In genomic region chr5:69522064-69522463, GRCm38 (mm10) we compare ENCODE assay signal across 20 mouse cellular contexts. TPM values are rescaled to one million over a fixed set of nuclear protein-coding genes. Genes with fewer than 3 reads are reported as not detected.
DNase-seq lines count a peak whose midpoint lies in the region; ATAC-seq and TF ChIP-seq lines count a peak whose summit lies in the region.
"Had no signal": no experiment of that assay in that cellular context is flagged by ENCODE, and none has a peak within 500 bp of the region (broad histone marks: within the 10 kb centered on the region; RNA-seq: fewer than 3 reads in every experiment).

No protein-coding gene starts in this region.

- H3K9me3 ChIP-seq in heart, postnatal 0 days (replicated peaks; ENCODE audit: control insufficient read depth, low read length) = no peaks in the 10 kb centered on the region
- no peaks in the 10 kb centered on the region for H3K9me3 ChIP-seq in MEL (replicated peaks; ENCODE audit: insufficient read depth, low read length)
- H3K9me3 ChIP-seq in forebrain, embryonic 13.5 days (replicated peaks) = no peaks in the 10 kb centered on the region
- H3K9me3 ChIP-seq: heart, embryonic 10.5 days; liver, embryonic 15.5 days; neural tube, embryonic 13.5 days had no signal

- no peaks in the 10 kb centered on the region for H3K79me2 ChIP-seq in MEL (ENCODE audit: control insufficient read depth, insufficient read depth, low read length, poor library complexity)

- TF ChIP-seq RAD21 in MEL (IDR thresholded peaks at IDR 0.05; ENCODE audit: low read depth, low read length) = no peak

- H3K9ac ChIP-seq in heart, postnatal 0 days (replicated peaks; ENCODE audit: low read depth, low read length) = no peak overlapping the region
- no peak overlapping the region; the same call in 1 of the 2 replicates for H3K9ac ChIP-seq in MEL (ENCODE audit: control insufficient read depth, low read depth, low read length, poor library complexity, severe bottlenecking)
- no peak overlapping the region for H3K9ac ChIP-seq in forebrain, embryonic 13.5 days
- H3K9ac ChIP-seq: liver, embryonic 15.5 days; neural tube, embryonic 13.5 days had no signal

- TF ChIP-seq EP300 in heart, postnatal 0 days (IDR thresholded peaks at IDR 0.05; ENCODE audit: low read depth) = no peak
- TF ChIP-seq EP300 in MEL (IDR thresholded peaks at IDR 0.05; ENCODE audit: low read depth in 1 of 2, low read length in 2 of 2) = no peak

- peaks cover 14% of the 10 kb centered on the region for H3K36me3 ChIP-seq in heart, postnatal 0 days (replicated peaks; ENCODE audit: control insufficient read depth, insufficient read depth, low read length)
- no peaks in the 10 kb centered on the region; a peak in 1 of 4 replicates for H3K36me3 ChIP-seq in MEL (ENCODE audit: control insufficient read depth in 1 of 2, insufficient read depth in 2 of 2, low read length in 2 of 2)
- no peaks in the 10 kb centered on the region for H3K36me3 ChIP-seq in forebrain, embryonic 13.5 days (ENCODE audit: poor library complexity, severe bottlenecking)
- H3K36me3 ChIP-seq: heart, embryonic 10.5 days; liver, embryonic 15.5 days; neural tube, embryonic 13.5 days had no signal

- 56% methylated on average over 5 of the region's 5 CpGs for WGBS in heart, postnatal 0 days
- WGBS in forebrain, embryonic 13.5 days = 77% methylated on average over 5 of the region's 5 CpGs

- intact Hi-C loops in heart, postnatal 25 days (cut with DNase I) = loop anchor here (5.0 kb wide), 1 partner anchor 1270 kb away; no protein-coding TSS in a partner anchor

- no peaks in the 10 kb centered on the region for H3K4me1 ChIP-seq in heart, postnatal 0 days (ENCODE audit: control insufficient read depth, insufficient read depth)
- H3K4me1 ChIP-seq in MEL (ENCODE audit: control insufficient read depth in 1 of 2, insufficient read depth in 2 of 2, low read length in 2 of 2) = no peaks in the 10 kb centered on the region
- H3K4me1 ChIP-seq in forebrain, embryonic 13.5 days = no peaks in the 10 kb centered on the region
- H3K4me1 ChIP-seq: heart, embryonic 10.5 days; liver, embryonic 15.5 days; neural tube, embryonic 13.5 days had no signal

- no peaks in the 10 kb centered on the region for H3K27me3 ChIP-seq in heart, postnatal 0 days (ENCODE audit: control insufficient read depth, insufficient read depth, low read length)
- no peaks in the 10 kb centered on the region; a peak in 2 of 4 replicates for H3K27me3 ChIP-seq in MEL (ENCODE audit: control insufficient read depth in 1 of 2, insufficient read depth in 2 of 2, low read length in 2 of 2)
- no peaks in the 10 kb centered on the region for H3K27me3 ChIP-seq in forebrain, embryonic 13.5 days
- H3K27me3 ChIP-seq: liver, embryonic 15.5 days; neural tube, embryonic 13.5 days had no signal

- H3K4me2 ChIP-seq in heart, postnatal 0 days (ENCODE audit: low read depth, low read length) = peak overlapping the region; percentile 30
- no peak overlapping the region for H3K4me2 ChIP-seq in forebrain, embryonic 13.5 days
- H3K4me2 ChIP-seq: liver, embryonic 15.5 days; neural tube, embryonic 13.5 days had no signal

- no peak overlapping the region for H3K4me3 ChIP-seq in heart, postnatal 0 days (ENCODE audit: low read depth, low read length)
- peak overlapping the region; percentile 24 to 48 for H3K4me3 ChIP-seq in MEL (ENCODE audit: control insufficient read depth in 1 of 2, insufficient read depth in 1 of 2, low read depth in 2 of 2, low read length in 2 of 2)
- H3K4me3 ChIP-seq in forebrain, embryonic 13.5 days = no peak overlapping the region
- H3K4me3 ChIP-seq: heart, embryonic 10.5 days; liver, embryonic 15.5 days; neural tube, embryonic 13.5 days had no signal

- ATAC-seq in heart, postnatal 0 days (ENCODE audit: insufficient read depth, low read depth) = no peak
- peak; percentile 33; the same call in 1 of the 2 replicates for ATAC-seq in megakaryocyte, adult 5-6 weeks (ENCODE audit: poor library complexity, severe bottlenecking)
- ATAC-seq in forebrain, embryonic 13.5 days = no peak
- no peak for ATAC-seq in erythroid progenitor cell, adult 5-6 weeks (replicated peaks; ENCODE audit: low FRiP score, poor library complexity, severe bottlenecking)
- ATAC-seq: forebrain, embryonic 16.5 days; intestine, embryonic 16.5 days; midbrain, embryonic 16.5 days had no signal

- TF ChIP-seq POLR2A in MEL (IDR thresholded peaks at IDR 0.05; ENCODE audit: control insufficient read depth in 1 of 2, insufficient read depth in 1 of 2, low read depth in 1 of 2, low read length in 2 of 2, poor library complexity in 1 of 2) = no peak

- DNase-seq in heart, postnatal 0 days (ENCODE audit: low spot score) = no peak
- DNase-seq in heart, postnatal 25 days (ENCODE audit: low spot score) = no peak
- DNase-seq in 416B (ENCODE audit: low read depth) = peak; percentile 36
- peak; percentile 21 for DNase-seq in MEL (ENCODE audit: low read depth, low spot score)
- DNase-seq in retina, postnatal 1 day = no peak
- DNase-seq: adrenal gland, postnatal 36 days; gastrocnemius, postnatal 10 days; kidney, postnatal 14 days; left cerebral cortex, postnatal 4 days; lung, postnatal 4 days had no signal

- H3K27ac ChIP-seq in heart, postnatal 0 days (ENCODE audit: low read depth) = no peak overlapping the region
- no peak overlapping the region for H3K27ac ChIP-seq in MEL (ENCODE audit: control insufficient read depth, low read depth, low read length)
- no peak overlapping the region for H3K27ac ChIP-seq in forebrain, embryonic 13.5 days
- H3K27ac ChIP-seq: heart, embryonic 10.5 days; liver, embryonic 15.5 days; neural tube, embryonic 13.5 days had no signal

- TF ChIP-seq CTCF in heart, postnatal 0 days (IDR thresholded peaks at IDR 0.05; ENCODE audit: low read depth) = no peak
- no peak for TF ChIP-seq CTCF in MEL (IDR thresholded peaks at IDR 0.05 in 2 of 3, conservative IDR thresholded peaks at IDR 0.05 in 1 of 3; ENCODE audit: control insufficient read depth in 1 of 3, insufficient read depth in 1 of 3, low read depth in 2 of 3, low read length in 3 of 3, poor library complexity in 1 of 3, severe bottlenecking in 1 of 3)

TF ChIP-seq in MEL, 35 proteins besides CTCF, POLR2A, EP300 and RAD21:
- TF ChIP-seq SIN3A (IDR thresholded peaks at IDR 0.05; ENCODE audit: low read length) (no peak), ELF1 (IDR thresholded peaks at IDR 0.05; ENCODE audit: low read depth, low read length) (no peak), MAX (IDR thresholded peaks at IDR 0.05; ENCODE audit: low read length) (no peak), CHD1 (IDR thresholded peaks at IDR 0.05; ENCODE audit: low read depth, low read length) (no peak), MYB (IDR thresholded peaks at IDR 0.05; ENCODE audit: low read depth, low read length) (no peak), UBTF (IDR thresholded peaks at IDR 0.05; ENCODE audit: borderline replicate concordance, insufficient read depth, low read depth, low read length) (no peak), ZNF384 (IDR thresholded peaks at IDR 0.05; ENCODE audit: low read depth, low read length) (no peak), USF2 (IDR thresholded peaks at IDR 0.05; ENCODE audit: borderline replicate concordance in 1 of 2, insufficient read depth in 1 of 2, low read depth in 1 of 2, low read length in 2 of 2) (no peak)

RNA-seq across cellular contexts. Expression of gene Yipf7, which starts 20.4 kb away (rescaled TPM):
- total RNA-seq in heart, postnatal 0 days (2014; rRNA removed; ENCODE audit: low replicate concordance) = 55.3 and 103 TPM in 2 replicates
- polyA plus RNA-seq in heart, postnatal 0 days (2015; fragmentation: Nextera tagmentation; extraction: Ambion mirVana) = 107 and 118 TPM in 2 replicates
- total RNA-seq in heart, postnatal 25 days (2021) = 100 to 1,000 TPM; 166 to 170 TPM
- total RNA-seq in MEL (2012; rRNA removed) = not detected in 2 replicates
- polyA plus RNA-seq in MEL (2012; ENCODE audit: insufficient read depth in 1 of 2, insufficient read length in 2 of 2, low read depth in 1 of 2, low replicate concordance in 2 of 2, missing spikeins in 1 of 2) = not detected
- total RNA-seq in megakaryocyte, adult 5-6 weeks (2015) = not detected in 2 replicates
- not detected in 2 replicates for total RNA-seq in megakaryocyte, adult 5-6 weeks (2017)
- polyA plus RNA-seq in forebrain, embryonic 13.5 days (2015; fragmentation: Nextera tagmentation; extraction: Ambion mirVana) = not detected in 2 replicates
- not detected in 2 replicates for total RNA-seq in erythroid progenitor cell, adult 5-6 weeks (2015; ENCODE audit: low replicate concordance)
- not detected in 2 replicates for total RNA-seq in erythroid progenitor cell, adult 5-6 weeks (2017; ENCODE audit: low replicate concordance)
- total RNA-seq: adrenal gland, postnatal 36 days; layer of hippocampus, postnatal 10 days; left cerebral cortex, postnatal 4 days had no signal
- polyA plus RNA-seq: forebrain, embryonic 16.5 days; intestine, embryonic 16.5 days; midbrain, embryonic 16.5 days; neural tube, embryonic 13.5 days had no signal

RNA-seq across cellular contexts. Expression of gene Guf1, which starts 34.7 kb away (rescaled TPM):
- 21.8 and 32.7 TPM in 2 replicates for total RNA-seq in heart, postnatal 0 days (2014; rRNA removed; ENCODE audit: low replicate concordance)
- 37.2 and 38.6 TPM in 2 replicates for polyA plus RNA-seq in heart, postnatal 0 days (2015; fragmentation: Nextera tagmentation; extraction: Ambion mirVana)
- total RNA-seq in heart, postnatal 25 days (2021) = 10 to 100 TPM; 26.9 to 27.4 TPM
- total RNA-seq in MEL (2012; rRNA removed) = 16.9 and 19.1 TPM in 2 replicates
- 10 to 100 TPM in 1 of 2 experiments, not detected in 1; 21.2 TPM for polyA plus RNA-seq in MEL (2012; ENCODE audit: insufficient read depth in 1 of 2, insufficient read length in 2 of 2, low read depth in 1 of 2, low replicate concordance in 2 of 2, missing spikeins in 1 of 2)
- 11.0 and 12.0 TPM in 2 replicates for total RNA-seq in megakaryocyte, adult 5-6 weeks (2015)
- 17.0 and 17.4 TPM in 2 replicates for total RNA-seq in megakaryocyte, adult 5-6 weeks (2017)
- 44.2 and 48.9 TPM in 2 replicates for polyA plus RNA-seq in forebrain, embryonic 13.5 days (2015; fragmentation: Nextera tagmentation; extraction: Ambion mirVana)
- total RNA-seq in erythroid progenitor cell, adult 5-6 weeks (2015; ENCODE audit: low replicate concordance) = 2.9 and 4.3 TPM in 2 replicates
- 5.1 and 11.7 TPM in 2 replicates for total RNA-seq in erythroid progenitor cell, adult 5-6 weeks (2017; ENCODE audit: low replicate concordance)

Comparison
In these comparisons a context has a peak if more than half of its experiments do, and no peak if none do; other contexts are left out.
1. DNase-seq: peak in 416B (single experiment) and MEL (single experiment); none in heart, postnatal 0 days (single experiment), heart, postnatal 25 days (single experiment) and retina, postnatal 1 day (single experiment).
2. H3K4me3 ChIP-seq: peak in MEL (2 of 2); none in heart, postnatal 0 days (single experiment) and forebrain, embryonic 13.5 days (single experiment).
3. RNA of gene Yipf7, which starts 20.4 kb away (total RNA-seq): 166 to 170 TPM in heart, postnatal 25 days and 55.3 to 103 TPM in heart, postnatal 0 days; not detected in MEL, not detected in megakaryocyte, adult 5-6 weeks and not detected in erythroid progenitor cell, adult 5-6 weeks; every median in the first group is over 10 times any median in the second.